Mouse (Mus musculus): ENCODE measurements around the gene Sf3b3.

DNA sequence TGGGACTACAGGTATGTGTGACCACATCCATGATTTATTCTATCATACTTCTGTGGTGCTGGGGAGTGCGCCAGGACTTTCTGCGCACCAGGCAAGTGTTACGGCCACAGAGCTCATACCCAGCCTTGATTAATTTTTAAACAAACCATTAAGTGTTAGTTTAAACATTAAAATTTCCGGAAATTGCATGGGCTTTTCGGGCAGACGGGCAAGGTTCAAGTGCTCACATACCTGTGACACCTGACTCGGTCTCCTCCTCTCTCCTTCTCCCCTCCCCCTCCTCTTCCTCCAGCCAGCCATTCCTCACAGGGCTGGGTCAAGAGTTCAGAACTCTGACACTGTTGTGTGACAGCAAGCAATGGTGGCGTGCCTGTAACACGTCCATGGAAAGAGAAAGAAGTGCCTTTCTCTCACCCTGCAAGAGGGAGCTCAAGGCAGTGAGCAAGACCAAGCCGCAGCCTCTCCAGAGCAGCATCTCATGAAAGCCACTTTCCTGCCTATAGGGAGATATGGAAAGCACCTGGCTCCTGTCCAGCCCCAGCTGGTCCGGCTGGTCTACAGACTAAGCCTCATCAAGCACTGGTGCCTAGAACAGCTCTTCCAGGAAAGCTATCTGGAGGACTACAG is 53.9 kb downstream of the Sf3b3 start:
- TF ChIP-seq POLR2A (IDR thresholded peaks at IDR 0.05; ENCODE audit: borderline replicate concordance, extremely low read depth, low read depth, low read length) (no peak), CTCF (IDR thresholded peaks at IDR 0.05; ENCODE audit: insufficient read depth, low read length) (no peak)
